Mouse (Mus musculus) intestine, embryonic 16.5 days (tissue): ENCODE data around the gene Sgms2. TPM values are rescaled to one million over a fixed set of nuclear protein-coding genes. Genes with fewer than 3 reads are reported as not detected.

Experiments
- ATAC-seq: fragments of 200-750 bp; cut with Nextera tagmentation; 2 replicates; pipeline ENCODE4 v1.8.0; 2017; ENCODE audit warnings: moderate TSS enrichment, moderate library complexity
- H3K27ac ChIP-seq: fragments of 300-500 bp; sonication (generic); 2 replicates; pipeline ENCODE4 v1.5.1; 2014; ENCODE audit warnings: mild to moderate bottlenecking, low read length
- H3K27me3 ChIP-seq: fragments of 300-500 bp; sonication (generic); replicated peaks from 2 replicates; pipeline ENCODE4 v1.6.1; 2014; ENCODE audit warnings: low read length, control low read depth, mixed read lengths; ENCODE audit not compliant: control insufficient read depth, insufficient read depth
- H3K36me3 ChIP-seq: fragments of 300-500 bp; sonication (generic); 2 replicates; pipeline ENCODE4 v1.6.1; 2014; ENCODE audit warnings: low read length, control low read depth; ENCODE audit not compliant: control insufficient read depth, insufficient read depth
- H3K4me1 ChIP-seq: fragments of 300-500 bp; sonication (generic); 2 replicates; pipeline ENCODE4 v1.6.1; 2014; ENCODE audit warnings: low read length, control low read depth, mixed read lengths; ENCODE audit not compliant: control insufficient read depth, insufficient read depth
- H3K4me2 ChIP-seq: fragments of 300-500 bp; sonication (generic); 2 replicates; pipeline ENCODE4 v1.6.1; 2014; ENCODE audit warnings: low read depth, low read length, control low read depth
- H3K4me3 ChIP-seq: fragments of 300-500 bp; sonication (generic); 2 replicates; pipeline ENCODE4 v1.5.1; 2014; ENCODE audit warnings: mild to moderate bottlenecking, low read length
- H3K9ac ChIP-seq: fragments of 300-500 bp; sonication (generic); 2 replicates; pipeline ENCODE4 v1.6.1; 2014; ENCODE audit warnings: low read depth, low read length
- H3K9me3 ChIP-seq: fragments of 300-500 bp; sonication (generic); 2 replicates; pipeline ENCODE4 v1.6.1; 2016; ENCODE audit warnings: low read length, control low read depth; ENCODE audit not compliant: control insufficient read depth
- WGBS: fragments of 180-500 bp; shearing (Covaris S2); extraction: QIAGEN DNeasy Blood & Tissue Kit; methylation state at CpG from one replicate; pipeline ENCODE4 v1.1.7; 2014; 5-methylcytosine and 5-hydroxymethylcytosine counted together
- polyA plus RNA-seq: library from polyadenylated mRNA; unstranded; fragments of >200 nt; fragmentation: Nextera tagmentation; extraction: Ambion mirVana; gene quantifications from 2 replicates; pipeline ENCODE4 v1.2.1, GENCODE M21; 2015

Sgms2 gene
- polyA plus RNA-seq, 1 experiment from 2014 or later = 18.4 TPM

- no peaks in the 10 kb centered on the region for H3K9me3 ChIP-seq
- peak overlapping the region; percentile 66 for H3K4me2 ChIP-seq
- peak overlapping the region; percentile 87 for H3K4me3 ChIP-seq
- 5% methylated on average over 8 of the region's 8 CpGs for WGBS
- H3K4me1 ChIP-seq = peaks cover 11% of the 10 kb centered on the region; the same call in 1 of the 2 replicates
- peak overlapping the region; percentile 93 for H3K27ac ChIP-seq
- peak; percentile 71 for ATAC-seq
- no peaks in the 10 kb centered on the region; the same call in none of the 2 replicates for H3K36me3 ChIP-seq
- peak overlapping the region; percentile 84 for H3K9ac ChIP-seq
- no peaks in the 10 kb centered on the region for H3K27me3 ChIP-seq
Observed at GRCm38 (mm10) chr3:131271157-131271556, 220.1 kb downstream of the Sgms2 start.

- Histone ChIP-seq H3K36me3 (peaks cover 3% of the 10 kb centered on the region), H3K27ac (no peak overlapping the region), H3K9me3 (no peaks in the 10 kb centered on the region), H3K27me3 (no peaks in the 10 kb centered on the region), H3K4me3 (peak overlapping the region; percentile 87), H3K4me2 (peak overlapping the region; percentile 66), H3K9ac (no peak overlapping the region; the same call in 1 of the 2 replicates), H3K4me1 (peaks cover 11% of the 10 kb centered on the region; the same call in 1 of the 2 replicates)
- ATAC-seq = no peak
- 55% methylated on average over 6 of the region's 6 CpGs for WGBS
Observed at GRCm38 (mm10) chr3:131270381-131270780, 220.8 kb downstream of the Sgms2 start.

Other genes with a start within 250 kb of the Sgms2 start
- gene Hadh, start 219.3 kb downstream of the Sgms2 start, polyA plus RNA-seq = 369 and 438 TPM in 2 replicates
- gene Cyp2u1, start 188.2 kb downstream of the Sgms2 start, polyA plus RNA-seq = 9.7 and 11.4 TPM in 2 replicates
- 177 and 186 TPM in 2 replicates for gene Papss1, start 73.4 kb upstream of the Sgms2 start, polyA plus RNA-seq